Mouse (Mus musculus): ENCODE measurements around the gene Hdhd3. TPM values are rescaled to one million over a fixed set of nuclear protein-coding genes. Genes with fewer than 3 reads are reported as not detected.
A peak's percentile ranks its signal among the peaks of the same experiment; 100 is the strongest.

The Hdhd3 gene
- polyA plus RNA-seq, 2 experiments from 2014 or later: 0.81 to 1.3 TPM

DNA sequence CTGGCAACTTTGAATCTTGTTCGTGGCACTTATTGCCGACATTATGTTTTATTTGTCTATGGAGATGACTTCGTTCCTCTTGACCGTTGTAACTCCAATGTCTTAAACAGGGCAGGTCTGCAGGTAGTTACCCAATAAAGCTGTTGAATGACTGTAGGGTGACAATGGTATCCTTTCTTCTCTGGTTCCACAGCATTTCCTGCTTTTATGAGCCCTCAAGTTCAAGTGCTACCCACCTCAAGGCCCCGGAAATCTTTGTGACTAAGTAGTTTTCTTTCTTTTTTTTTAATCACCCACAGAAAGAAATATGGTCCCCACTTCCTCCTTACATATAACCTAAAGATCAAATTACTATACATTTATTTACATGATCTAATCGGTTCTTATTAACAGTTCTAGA lies 27.5 kb downstream of the Hdhd3 start:
- ATAC-seq: peak; percentile 76

DNA sequence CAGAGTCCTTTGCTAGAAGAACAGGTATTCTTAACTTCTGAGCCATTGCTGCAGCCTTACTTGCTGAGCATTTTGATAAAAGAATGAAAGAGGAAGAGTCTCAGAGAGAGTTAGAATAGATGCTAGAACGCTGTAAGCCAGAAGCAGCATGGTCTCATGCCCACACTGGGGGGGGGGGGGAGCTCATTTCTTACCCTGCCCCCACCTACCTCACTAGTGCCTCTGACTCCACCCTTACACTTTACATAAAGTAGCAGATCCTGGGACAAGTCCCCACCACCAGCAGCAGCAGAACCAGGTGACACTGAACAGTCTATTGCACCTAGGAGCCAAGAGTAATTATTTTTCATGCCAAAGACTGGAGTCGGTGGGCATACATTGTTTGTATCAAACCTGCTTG lies 28.1 kb downstream of the Hdhd3 start:
- ATAC-seq: no peak

DNA sequence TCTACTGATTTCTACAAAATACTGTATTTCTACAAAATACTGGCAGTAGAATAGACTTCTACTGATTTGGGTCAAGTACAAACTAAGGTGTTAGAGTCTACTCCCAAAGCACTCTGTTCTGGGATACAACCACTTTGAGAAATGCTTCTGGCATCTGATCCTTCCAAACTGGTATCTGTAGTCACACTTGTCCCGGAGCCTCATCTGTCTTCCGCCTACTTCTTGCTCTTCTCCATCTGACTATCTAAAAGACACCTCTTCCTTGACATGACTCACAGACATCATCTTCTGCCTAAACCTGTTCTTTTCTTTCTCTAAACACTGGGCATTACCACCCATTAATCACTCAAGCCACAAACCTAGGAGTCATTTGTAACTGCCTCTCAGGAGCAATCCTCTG lies 31.2 kb downstream of the Hdhd3 start:
- ATAC-seq: no peak

DNA sequence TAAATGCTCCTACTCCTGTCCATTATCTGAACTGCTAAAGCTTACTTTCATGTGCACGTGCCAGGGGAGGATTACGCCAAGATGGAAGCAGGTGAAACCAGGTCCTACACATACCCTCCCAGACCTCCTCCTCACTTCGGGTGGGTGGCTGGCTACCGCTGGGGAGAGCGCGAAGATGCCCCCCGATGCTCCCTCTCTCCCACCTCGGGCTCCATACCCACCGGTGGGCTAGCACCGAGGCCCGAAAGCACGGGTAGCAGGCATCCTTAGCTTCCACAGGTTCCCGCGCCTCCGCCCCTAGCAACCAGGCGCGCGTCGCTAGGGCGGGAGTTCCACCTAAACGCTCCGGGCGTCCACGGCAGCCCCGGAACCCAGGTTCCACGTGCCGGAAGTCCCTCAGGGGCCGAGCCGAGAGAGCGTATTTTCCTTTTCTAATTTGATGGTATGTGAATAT lies 32.6 kb downstream of the Hdhd3 start, which contains the start of gene Wdr31:
Gene Wdr31, minus strand, starts transcription at position 299 of the 454 bp plus-strand sequence.
- ATAC-seq: peak; percentile 96

DNA sequence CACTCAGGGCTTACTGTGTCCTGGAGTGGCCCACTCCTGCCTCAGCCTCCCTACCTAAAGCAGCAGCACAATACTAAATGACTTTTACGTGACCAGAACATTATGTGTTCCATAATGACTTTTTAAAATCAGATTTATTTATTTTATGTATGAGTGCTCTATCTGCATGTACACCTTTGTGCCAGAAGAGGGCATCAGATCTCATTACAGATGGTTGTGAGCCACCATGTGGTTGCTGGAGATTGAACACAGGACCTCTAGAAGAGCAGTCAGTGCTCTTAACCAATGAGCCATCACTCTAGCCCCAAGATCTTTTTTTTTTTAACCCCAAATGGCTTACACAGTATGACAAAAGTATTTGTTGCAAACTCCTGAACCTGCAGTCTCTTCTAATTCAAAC lies 35.1 kb downstream of the Hdhd3 start:
- no peak for ATAC-seq

DNA sequence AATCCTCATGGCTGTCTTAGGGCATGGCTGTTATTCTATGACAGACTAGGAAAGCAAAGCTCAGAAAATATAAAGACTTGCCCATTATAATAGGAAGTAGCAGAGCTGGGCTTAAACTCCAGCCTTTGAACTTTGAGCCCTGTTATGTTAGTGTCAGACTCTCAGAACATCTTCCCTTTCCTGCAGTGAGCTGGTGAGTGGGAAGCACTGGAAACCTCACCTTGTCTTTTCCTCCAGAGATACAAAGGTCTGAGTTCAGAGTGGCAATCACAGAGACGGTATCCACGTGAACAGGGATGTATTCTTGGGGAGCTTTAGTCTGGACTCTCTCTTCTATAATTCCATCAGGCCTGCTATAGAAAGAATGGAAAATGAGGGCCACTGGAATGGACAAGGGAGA lies 40.1 kb downstream of the Hdhd3 start:
- ATAC-seq: no peak

DNA sequence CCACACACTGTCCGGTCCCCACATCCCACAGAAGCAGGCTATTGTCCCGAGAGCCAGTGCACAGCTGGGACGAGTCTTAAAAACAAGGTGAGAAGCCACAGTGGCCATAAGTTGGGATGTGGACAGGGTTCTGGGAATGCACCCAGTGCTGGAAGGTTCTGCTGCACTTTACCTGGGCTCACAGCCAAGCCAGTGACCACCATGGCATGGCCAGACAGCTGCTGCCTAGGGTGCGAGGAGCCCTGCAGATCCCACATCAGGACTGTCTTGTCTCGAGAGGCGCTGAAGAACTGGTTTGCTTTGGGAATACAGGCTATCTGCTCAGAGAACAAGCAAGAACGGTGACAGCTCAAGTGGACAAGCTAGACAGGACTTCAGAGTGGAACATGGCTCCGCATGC lies 42.9 kb downstream of the Hdhd3 start:
- no peak for ATAC-seq

DNA sequence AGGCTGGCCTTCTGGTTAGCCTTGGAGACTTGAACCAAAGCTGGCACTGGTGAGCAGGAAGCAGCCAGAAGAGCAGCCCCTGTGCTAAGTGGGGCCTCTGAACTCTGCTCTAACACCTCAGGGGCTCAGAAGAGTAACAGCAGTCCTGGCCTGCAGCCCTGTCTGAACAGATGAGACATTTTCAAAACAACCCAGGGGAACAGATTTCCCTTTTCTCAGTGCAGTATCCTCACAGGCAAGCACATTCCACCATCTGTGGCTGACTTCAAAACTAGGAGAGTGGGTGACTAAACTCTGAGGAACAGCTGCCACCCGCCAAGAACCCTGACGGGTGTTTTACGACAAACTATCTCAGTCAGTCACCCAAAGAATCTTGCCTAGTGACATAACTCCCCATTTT lies 44.2 kb downstream of the Hdhd3 start:
- no peak for ATAC-seq

DNA sequence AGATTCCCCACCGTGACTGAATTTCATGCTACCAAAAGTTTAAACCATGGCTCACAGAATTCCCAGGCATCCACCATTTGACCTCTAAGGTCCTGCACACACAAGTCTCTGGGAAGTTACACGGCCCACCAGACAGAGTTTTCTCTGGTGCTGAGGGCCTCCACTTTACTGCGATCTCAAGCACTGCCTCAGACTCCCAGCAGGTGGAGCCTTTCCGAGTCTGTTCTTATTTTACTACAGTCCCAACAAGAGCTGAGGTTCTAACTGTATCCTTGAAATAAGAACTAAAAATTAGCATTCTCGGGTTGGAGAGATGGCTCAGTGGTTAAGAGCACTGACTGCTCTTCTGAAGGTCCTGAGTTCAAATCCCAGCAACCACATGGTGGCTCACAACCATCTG lies 48.3 kb downstream of the Hdhd3 start:
- peak; percentile 77 for ATAC-seq

Other genes with a start within 250 kb of the Hdhd3 start
- gene Slc31a2, start 240.9 kb downstream of the Hdhd3 start, polyA plus RNA-seq (2017; shearing (Covaris generic)): 10 to 100 TPM; 11.1 to 16.4 TPM
- 10 to 100 TPM; 41.5 to 49.5 TPM for gene Fkbp15, start 142.9 kb downstream of the Hdhd3 start, polyA plus RNA-seq (2017; shearing (Covaris generic))
- 10 to 100 TPM in 1 of 2 experiments, 1 to 10 TPM in 1; 7.3 to 11.7 TPM for gene Slc31a1, start 142.7 kb downstream of the Hdhd3 start, polyA plus RNA-seq (2017; shearing (Covaris generic))
- 10 to 100 TPM; 72.0 to 90.4 TPM for gene Cdc26, start 94.8 kb downstream of the Hdhd3 start, polyA plus RNA-seq (2017; shearing (Covaris generic))
- gene Prpf4, start 94.7 kb downstream of the Hdhd3 start, polyA plus RNA-seq (2017; shearing (Covaris generic)): 10 to 100 TPM; 20.3 to 28.5 TPM
- under 1 TPM in 1 of 2 experiments, not detected in 1; 0.52 TPM for gene Rnf183, start 68.2 kb downstream of the Hdhd3 start, polyA plus RNA-seq (2017; shearing (Covaris generic))
- gene Wdr31, start 32.6 kb downstream of the Hdhd3 start, polyA plus RNA-seq (2017; shearing (Covaris generic)): under 1 TPM; 0.56 to 0.82 TPM
- 1 to 10 TPM in 1 of 2 experiments, under 1 TPM in 1; 0.73 to 1.5 TPM for gene Bspry, start 23.4 kb downstream of the Hdhd3 start, polyA plus RNA-seq (2017; shearing (Covaris generic))
- 10 to 100 TPM; 57.8 to 78.7 TPM for gene Alad, start 16.5 kb upstream of the Hdhd3 start, polyA plus RNA-seq (2017; shearing (Covaris generic))
- gene Pole3, start 21.6 kb upstream of the Hdhd3 start, polyA plus RNA-seq (2017; shearing (Covaris generic)): 10 to 100 TPM; 27.5 to 27.7 TPM
- not detected for gene 4933430I17Rik, start 21.9 kb upstream of the Hdhd3 start, polyA plus RNA-seq (2017; shearing (Covaris generic))
- 10 to 100 TPM; 50.0 to 66.9 TPM for gene Rgs3, start 56.4 kb upstream of the Hdhd3 start, polyA plus RNA-seq (2017; shearing (Covaris generic))